Mouse (Mus musculus) mouse trophoblast stem cell (cell line): Measurements from ENCODE around the gene Smndc1.

Experiments used
- in situ Hi-C, 2 experiments: fragments of 300-500 bp; cut with MseI, MboI; formaldehyde crosslinking; loops; 2 replicates in 1 of 2; 3 replicates in 1 of 2; pipeline ENCODE4 v1.15.1; 2025

Gene Smndc1

DNA sequence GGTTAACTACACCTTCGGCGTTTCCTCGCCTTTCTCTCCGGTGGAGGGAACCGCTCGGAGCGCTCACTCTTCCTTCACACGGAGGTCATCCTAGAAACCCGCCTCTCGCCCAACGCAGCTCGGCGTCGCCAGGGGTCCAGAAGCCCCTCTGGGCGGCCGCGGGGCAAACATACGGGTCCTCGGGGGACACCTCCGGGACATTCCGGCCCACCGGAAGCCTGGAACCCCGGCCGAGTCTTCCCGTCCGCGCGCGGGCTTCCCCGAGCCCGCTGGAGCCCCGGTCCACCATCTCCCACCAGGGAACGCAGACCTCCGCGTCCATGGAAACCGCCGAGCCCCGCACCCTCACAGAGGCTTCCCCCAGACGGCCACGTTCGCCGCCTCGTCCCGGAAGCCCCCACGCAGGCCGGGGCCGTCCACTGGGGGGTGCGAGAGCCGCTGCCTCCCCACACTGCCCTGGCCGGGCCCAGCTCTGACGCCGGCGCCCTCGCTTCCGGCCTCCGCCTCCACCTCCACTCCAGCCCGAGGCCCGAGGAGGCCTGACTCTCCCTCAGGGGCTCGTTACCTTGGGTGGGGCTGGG lies 437 bp downstream of the Smndc1 start:
- in situ Hi-C loops, result no loop called here

DNA sequence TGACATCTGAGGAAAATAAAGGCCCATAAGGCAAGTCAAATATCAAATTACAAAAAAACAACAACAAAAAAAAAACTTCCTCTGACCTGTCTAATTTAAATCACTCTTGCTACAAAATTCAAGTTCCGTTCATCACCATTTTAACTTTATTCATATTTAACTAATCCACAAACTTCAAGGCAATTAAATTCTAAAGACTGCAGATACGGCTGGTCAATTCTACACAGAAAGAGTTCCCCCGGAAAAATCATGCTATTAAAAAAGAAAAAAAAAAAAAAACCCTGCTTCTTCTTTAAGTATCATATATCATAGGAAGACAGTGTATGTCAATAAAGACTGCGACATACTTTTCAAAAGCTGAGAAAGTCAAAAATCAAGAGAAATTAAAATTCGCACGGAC lies 961 bp downstream of the Smndc1 start:
- in situ Hi-C loops, result no loop called here

DNA sequence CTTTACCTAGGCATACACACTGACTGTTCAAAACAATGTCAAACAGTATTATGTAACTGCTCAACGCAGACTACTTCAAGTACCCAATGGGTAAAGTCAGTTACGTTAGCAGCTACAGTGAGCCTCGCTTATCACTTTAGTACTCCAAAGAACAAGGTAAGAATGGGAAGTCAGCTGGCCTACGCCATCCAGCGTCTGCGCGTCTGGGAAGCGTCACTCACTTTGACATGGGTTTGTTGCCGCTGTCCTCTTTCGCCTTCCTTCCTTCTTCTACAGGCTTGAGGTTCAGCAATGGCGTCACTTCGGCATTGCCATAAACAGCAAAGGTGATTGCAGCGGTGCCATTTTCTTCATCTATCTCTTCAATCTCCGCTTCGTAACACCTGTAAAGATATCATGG lies 7.0 kb downstream of the Smndc1 start:
- in situ Hi-C loops, result no loop called here

DNA sequence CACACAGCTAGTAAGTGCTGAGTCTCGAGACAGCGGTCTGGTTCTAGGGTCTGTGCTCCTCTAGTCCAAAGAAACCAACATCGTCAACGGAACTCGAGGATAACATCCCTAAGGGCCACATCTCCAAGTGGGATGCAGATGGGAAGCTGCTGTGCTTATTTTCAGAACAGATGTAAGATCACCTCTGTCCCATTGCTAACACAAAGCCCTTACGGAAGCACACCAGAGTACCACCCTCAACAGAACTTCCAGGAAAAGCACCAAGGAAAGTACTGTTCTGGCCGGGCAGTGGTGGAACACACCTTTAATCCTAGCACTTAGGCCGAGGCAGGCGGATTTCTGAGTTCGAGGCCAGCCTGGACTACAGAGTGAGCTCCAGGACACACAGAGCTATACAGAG lies 12.0 kb downstream of the Smndc1 start:
- in situ Hi-C loops, result no loop called here

DNA sequence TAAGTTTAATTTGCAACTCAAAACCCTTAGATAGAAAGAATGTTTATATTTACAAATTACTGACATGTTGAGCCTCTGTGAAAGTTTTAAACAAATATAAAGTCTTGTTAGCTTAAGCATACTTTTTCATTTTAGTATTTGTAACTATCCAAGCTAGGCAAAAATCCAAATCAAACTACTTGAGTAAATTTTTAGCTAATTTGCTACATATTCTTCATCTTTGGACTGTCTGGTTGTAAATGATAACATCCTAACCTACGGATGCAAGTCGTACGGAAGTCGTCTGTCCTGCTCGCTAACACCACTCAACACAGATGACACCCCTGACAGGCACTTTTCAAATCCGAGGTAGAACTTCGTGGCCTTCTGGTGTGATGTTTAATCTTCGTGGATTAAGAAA lies 12.7 kb downstream of the Smndc1 start:
- in situ Hi-C loops, result no loop called here

DNA sequence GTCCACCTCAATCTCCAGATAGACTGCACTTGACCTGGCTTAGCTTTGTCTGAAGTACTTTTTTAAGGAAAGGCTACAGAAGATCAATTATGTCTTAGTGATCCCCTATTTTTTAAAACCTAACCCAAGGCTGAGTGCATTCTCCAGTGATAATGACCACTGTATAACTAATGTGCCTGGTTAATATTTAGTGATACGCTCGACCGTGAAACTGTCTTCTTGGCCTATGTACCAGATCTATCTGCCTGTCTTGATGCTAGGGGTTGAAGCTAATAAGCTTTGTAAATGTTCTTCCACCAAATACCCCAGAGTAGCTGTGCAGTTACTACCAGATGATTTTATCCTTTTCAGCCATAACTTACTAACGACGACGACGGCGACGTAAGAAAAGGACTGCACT lies 14.6 kb downstream of the Smndc1 start:
- in situ Hi-C loops, result no loop called here

DNA sequence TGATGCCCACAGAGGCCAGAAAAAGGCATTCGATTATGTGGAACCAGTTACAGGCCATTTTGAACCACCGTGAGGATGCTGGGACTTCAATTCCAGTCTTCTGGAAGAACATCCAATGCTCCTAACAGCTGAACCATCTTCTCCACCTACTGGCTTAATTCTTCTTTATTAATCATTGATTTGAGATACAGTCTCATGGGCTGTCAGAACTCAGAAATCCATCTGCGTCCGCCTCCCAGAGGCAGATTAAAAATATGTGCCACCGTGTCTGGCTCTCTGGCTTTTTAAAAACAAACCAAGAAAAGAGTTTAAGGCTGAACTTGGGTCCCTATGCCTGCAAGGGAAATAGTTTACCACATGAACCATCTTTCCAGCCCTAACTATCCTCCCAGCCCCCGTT lies 15.1 kb downstream of the Smndc1 start:
- in situ Hi-C loops, result no loop called here

DNA sequence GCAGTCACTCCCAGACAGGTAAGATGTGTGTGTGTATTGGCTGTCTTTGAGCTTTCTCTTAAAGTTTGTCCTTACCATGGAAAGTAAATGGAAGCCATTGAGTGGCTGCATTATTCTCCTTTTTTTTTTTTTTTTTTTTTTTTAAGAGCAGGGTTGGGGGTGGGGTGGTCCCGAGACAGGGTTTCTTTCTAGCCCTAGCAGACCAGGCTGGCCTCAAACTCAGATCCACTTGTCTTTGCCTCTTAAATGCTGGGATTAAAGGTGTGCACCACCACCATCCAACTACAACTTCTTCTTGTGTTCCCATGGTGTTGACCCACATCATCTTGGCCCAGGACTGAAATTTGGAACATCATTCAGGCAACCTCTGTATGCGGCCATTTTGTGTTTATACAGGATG lies 16.8 kb downstream of the Smndc1 start:
- in situ Hi-C loops, result no loop called here

DNA sequence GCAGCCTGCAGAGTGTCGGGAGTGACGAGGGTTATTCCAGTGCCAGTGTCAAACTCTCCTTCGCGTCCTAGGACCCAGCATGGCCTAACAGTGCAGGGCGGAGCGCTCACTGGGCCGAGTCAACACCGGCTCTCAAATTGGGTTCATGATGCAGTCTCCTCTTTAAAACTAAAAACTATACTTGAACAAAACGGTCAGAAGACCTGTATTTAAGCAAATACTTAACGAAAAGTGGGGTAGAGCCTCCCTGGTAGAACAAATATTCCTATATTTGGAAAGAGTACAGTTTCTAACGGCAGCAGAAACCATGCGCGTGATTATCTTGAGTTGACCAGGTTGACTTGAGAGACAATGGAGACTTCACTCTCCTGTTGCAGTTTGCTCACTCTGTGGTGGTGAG lies 18.7 kb downstream of the Smndc1 start, which contains the start of gene Gm10197:
Gene Gm10197 (minus strand): TSS at position 101 of the 400 bp plus-strand sequence.
- in situ Hi-C loops, result no loop called here

DNA sequence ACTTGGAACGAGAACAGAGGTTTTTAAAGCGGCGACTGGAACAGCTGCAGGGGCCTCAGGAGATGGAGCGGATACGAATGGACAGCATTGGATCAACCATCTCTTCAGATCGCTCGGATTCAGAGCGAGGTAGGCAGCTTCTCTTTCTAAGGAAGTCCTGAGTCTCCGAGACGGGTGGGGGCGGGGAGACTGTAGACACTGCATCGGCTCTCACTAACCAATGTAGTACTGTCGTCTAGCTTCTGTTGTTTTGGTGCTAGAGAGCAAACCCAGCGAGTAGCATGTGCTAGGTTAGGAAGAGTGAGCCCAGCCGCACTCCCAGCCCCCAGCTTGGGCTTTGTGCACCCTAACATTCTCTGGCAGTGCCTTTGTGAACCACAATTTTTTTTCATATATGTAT lies 20.1 kb downstream of the Smndc1 start:
- in situ Hi-C loops, result no loop called here

DNA sequence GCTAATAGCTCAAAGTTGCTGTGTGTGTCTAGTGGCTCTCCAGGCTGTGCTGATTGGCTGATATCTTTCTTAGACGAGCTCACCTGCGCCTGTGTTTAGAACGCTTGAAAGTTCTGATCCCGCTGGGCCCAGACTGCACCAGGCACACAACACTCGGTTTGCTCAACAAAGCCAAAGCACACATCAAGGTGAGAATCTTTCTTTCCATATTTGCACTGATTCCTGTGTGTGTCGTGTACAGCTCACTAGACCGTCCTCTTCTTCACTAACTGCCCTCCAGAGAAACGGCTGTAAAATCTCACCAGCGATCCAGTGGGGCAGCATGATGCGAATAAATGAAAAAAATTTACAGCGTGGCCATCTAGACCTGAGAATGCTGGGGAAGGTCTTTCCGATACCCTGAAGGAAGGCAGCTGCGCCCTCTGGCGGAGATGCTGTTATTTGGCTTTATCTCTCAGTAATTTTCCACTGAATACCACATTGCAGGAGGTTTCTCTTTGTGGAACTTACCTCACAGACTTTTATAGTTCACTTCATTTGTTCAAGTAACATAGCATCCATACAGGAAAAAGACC lies 20.8 kb downstream of the Smndc1 start:
- in situ Hi-C loops, result no loop called here

DNA sequence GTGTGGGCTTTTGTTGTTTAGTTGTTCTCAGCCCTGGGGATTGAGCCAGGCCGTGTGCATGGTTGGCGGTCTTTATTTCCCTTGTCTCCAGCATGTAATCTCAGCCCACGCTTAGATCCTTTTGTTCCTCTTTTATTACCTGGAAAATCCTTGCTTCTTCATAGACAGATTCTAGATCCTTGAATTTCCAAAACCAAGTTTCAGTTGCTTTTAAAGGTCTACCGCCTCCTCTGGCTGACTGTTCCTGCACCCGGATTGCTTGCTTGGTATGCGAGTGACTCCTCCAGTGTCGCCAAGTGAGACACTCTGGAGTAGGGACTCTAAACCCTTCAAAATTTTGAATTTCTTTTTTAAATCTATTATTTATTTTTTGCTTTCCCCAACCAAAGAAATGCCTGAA lies 23.5 kb downstream of the Smndc1 start:
- in situ Hi-C loops, result no loop called here

DNA sequence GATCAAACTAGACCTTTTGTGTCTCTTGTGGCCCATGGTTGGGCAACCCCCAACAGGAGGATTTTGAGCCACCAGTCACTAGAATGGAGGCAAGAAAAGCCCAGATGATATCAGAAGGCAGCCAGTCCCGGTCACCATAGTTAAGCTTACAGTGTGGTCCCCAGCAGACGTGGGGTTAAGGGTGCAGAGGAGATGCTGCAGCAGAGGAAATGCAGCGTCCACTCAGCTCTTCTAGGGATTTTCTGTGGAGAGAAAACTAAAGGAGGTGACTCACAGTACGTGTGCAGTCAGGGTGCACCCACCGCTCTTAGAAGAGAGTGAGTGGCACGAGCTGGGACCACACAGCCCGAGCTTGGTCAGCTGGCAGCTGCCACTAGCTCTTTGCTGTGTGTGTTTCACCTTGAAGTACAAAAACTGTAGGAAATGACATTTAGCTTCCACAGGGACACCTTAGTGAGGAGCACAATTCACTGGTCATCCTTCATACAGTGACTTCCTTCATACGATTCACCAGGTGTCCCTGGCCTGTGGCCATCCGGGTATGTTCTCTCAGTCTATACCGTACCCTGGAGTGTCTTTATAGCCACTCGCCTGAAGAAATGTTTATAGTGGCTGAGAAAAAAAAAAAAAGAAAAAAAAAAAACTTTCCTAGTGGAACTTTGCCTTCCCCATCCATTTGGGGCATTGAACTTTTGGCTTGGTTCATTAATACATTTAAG lies 24.2 kb downstream of the Smndc1 start:
- in situ Hi-C loops, result no loop called here

DNA sequence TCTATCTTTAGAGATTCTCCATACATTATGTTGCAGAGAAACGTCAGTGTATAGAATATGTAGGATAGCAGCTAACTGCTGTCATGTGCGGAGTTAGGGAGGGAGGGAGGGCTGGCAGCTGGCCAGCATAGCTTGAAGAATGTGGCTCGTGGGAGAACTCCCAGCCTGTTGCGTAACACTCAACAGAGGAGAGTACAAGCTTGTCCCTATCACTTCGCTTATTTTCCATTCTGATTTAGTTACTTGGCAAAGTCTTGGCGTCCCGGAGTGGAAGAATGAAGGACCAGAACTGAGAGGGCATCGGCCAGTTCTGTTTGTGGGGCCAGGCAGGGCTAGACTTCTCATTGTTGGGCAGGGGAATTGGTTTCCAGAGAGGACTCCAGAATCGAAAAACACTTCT lies 25.4 kb downstream of the Smndc1 start:
- in situ Hi-C loops, result loop anchor here (5.0 kb wide), 1 partner anchor 118 kb away; no protein-coding TSS in a partner anchor

DNA sequence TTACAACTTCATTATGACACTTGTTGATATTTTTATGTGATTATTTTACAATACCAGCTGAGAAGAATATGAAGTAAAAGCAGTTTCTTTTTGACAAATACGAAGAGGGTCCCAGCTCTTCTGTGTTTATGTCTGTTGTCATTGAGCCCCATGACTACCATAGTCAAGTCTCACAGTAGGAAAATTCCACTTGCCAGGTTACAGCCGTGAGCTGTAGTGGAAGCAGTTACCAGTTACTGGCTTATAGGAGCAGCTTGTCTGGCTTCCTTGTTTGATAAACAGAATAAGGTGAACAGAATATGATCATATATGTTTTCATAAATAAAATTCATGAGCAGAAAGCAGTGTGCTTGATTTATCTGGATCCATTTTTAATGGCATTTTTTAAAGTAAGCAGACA lies 25.8 kb downstream of the Smndc1 start:
- in situ Hi-C loops, result loop anchor here (5.0 kb wide), 1 partner anchor 117 kb away; no protein-coding TSS in a partner anchor

DNA sequence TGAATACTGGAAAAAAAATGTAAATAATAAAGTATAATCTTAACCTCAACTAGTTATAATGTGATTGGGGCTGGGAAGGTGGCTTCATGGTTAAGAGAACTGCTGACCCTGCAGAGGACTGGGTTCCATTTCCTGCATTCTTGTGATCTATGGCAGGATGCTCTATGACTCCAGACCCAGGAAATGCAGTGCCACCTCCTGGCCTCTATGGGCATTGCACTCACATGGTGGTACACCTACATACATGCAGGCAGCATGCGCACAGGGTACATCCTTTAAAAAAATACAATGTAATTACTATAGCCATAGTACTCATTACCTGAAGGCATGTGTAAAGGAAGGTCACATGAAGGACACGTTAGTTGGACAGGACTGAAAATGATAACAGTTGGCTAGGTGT lies 27.4 kb downstream of the Smndc1 start:
- in situ Hi-C loops, result loop anchor here (5.0 kb wide), 1 partner anchor 116 kb away; no protein-coding TSS in a partner anchor

DNA sequence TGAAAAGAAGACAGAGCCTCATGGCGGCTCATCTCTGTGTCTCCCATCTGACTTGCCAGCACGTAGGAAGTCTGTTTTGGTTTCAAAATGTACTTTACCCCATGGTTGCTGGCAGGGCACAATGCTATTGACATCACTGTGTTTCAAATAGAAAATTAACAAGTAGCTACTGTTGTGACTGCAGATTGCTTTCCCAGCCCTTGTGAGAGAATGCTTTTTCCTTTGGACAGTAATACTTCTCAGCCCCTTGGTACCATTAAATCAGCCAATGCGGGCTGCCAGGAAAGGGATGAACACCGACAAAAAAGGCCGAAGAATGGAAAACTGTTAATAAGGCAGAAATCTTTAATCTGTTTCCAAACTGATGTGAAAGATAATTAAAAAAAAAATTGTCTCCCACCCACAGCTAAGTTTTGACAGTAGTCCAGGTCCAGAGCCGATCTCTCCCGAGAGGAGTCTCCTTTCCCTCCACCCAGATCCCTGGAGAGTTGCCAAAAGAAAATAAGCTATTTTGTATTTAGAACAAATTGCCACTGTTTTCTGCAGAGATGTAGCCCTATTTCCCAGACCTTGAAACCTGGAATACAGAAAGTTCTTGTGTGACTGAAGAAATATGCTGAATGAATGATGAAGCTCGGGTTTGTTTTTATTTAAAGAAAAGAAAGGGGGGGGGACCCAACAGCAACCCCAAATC lies 30.0 kb downstream of the Smndc1 start:
- in situ Hi-C loops, result loop anchor here (5.0 kb wide), 1 partner anchor 113 kb away; no protein-coding TSS in a partner anchor

DNA sequence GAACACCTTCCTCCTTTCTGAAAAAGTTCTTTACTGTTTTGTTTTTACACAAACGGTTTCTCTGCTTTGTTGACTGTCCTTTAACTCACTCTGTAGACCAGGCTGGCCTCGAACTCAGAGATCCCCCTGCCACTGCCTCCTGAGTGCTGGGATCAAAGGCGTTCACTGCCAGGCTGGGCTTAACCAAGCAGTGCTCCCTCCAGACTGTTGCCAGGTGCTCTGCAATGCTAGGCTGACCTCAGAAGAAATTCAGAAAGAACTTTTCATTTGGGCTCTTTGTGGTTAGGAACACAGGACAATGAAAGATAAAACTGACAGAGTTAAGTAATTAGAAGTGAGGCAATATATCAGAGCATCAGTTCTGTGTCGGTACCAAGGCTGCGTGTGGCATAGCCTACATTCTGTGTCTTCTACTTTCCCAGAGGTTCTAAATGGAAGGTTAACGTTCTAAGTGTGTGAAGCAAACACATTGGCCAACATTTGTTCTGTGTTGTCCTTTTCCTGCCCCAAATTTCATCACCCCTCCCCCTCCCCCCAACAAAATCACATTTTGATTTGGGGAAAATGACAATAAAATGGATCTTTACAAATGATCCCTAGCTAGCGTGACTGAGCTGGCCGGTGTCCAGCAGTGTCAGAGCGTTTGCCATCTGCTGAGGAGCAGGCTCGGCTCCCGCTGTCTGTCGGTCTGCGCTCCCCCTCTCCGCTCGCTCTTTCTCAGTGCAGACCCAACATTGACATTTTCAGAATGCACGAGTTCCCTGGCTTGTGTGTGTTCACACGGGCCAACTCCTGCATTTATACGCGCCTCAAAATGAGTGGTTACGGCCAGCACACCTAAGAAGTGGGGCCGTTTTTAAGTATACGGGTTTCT lies 31.0 kb downstream of the Smndc1 start:
- in situ Hi-C loops, result loop anchor here (5.0 kb wide), 1 partner anchor 112 kb away; no protein-coding TSS in a partner anchor

DNA sequence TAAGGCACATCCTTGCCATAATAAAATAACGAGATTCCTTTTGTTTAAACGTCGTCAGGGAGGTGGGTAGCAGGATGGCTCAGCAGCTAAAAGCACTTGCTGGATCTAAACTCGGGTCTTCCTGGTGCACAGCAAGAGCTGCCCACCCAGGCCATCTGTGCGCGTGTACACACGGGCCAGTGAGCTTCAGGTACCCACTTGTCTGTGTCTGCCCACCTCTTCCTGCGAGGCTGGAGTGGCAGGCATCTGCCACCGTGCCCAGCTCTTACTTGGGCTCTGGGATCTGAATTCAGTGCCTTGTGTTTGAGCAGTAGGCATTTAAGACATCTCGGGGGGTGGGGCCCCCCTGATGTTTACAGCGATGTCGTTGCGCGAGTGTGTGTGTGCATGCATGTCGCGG lies 35.3 kb downstream of the Smndc1 start:
- in situ Hi-C loops, result no loop called here

DNA sequence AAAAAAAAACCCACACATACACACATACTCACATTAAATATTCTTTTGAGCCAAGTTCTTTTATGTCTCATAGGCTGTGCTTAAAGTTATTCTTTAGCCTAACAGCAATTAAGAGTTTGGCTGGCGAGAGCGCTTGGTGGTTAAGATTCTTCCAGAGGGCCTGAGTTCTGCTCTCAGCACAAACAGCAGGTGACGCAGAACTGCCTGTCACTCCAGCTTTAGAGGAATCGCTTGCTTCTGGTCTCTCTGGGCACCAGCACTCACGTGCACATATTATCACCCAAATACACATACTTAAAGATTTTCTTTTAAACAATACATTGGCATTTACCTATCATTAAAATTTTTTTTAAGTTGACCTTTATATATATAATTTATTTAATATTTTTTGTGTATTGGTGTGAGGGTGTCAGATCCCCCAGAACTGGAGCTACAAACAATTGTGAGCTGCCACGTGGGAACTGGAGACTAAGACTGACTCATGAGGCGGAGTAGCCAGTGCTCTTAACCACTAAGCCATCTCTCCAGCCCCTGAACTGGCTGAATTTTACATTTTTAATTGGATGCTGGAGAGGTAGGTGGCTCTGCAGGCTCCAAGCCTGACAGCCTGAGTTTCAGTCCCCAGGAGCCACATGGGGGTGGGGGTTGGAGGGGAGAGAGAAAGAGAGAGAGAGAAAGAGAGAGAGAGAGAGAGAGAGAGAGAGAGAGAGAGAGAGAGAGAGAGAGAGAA lies 35.9 kb downstream of the Smndc1 start:
- in situ Hi-C loops, result no loop called here

DNA sequence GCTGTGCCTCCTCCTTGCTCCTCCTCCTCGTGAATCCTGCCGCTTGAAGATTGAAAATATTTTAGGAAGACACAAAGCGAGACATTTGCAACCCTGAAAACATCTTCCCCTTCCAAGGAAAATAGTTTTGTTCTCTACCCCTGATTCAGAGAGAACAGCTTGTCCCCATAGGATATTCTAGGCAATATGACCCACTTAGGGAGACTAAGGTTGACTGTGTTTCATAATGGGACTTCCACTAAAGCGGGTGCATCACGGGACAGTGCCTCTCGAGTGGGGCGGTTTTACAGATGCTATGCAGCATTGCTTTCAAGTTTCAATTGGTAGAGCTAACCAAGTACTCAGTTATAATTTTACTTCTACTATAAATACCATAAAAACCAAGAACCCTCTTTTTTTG lies 36.5 kb downstream of the Smndc1 start:
- in situ Hi-C loops, result no loop called here
